Mouse (Mus musculus) urinary bladder, postnatal 14 days (tissue): Measurements from ENCODE around the gene Sh3rf1.

Source experiments
- DNase-seq: peaks from one replicate; pipeline ENCODE4 v3.0.0; 2021; ENCODE audit warnings: low spot score

Sh3rf1 gene

GRCm38 (mm10) chr8:61324363-61324914, 100.8 kb downstream of the Sh3rf1 start:
- DNase-seq, result no peak

- DNase-seq, result no peak
Observed at GRCm38 (mm10) chr8:61325014-61325715, 101.5 kb downstream of the Sh3rf1 start.

GRCm38 (mm10) chr8:61326281-61326680, 102.6 kb downstream of the Sh3rf1 start:
- DNase-seq, result no peak

- DNase-seq, result no peak
Observed at GRCm38 (mm10) chr8:61327333-61327732, 103.7 kb downstream of the Sh3rf1 start.

GRCm38 (mm10) chr8:61339629-61340028, 116.0 kb downstream of the Sh3rf1 start:
- peak; percentile 19 for DNase-seq

- DNase-seq, result no peak
Observed at GRCm38 (mm10) chr8:61340283-61340984, 116.8 kb downstream of the Sh3rf1 start.

DNA sequence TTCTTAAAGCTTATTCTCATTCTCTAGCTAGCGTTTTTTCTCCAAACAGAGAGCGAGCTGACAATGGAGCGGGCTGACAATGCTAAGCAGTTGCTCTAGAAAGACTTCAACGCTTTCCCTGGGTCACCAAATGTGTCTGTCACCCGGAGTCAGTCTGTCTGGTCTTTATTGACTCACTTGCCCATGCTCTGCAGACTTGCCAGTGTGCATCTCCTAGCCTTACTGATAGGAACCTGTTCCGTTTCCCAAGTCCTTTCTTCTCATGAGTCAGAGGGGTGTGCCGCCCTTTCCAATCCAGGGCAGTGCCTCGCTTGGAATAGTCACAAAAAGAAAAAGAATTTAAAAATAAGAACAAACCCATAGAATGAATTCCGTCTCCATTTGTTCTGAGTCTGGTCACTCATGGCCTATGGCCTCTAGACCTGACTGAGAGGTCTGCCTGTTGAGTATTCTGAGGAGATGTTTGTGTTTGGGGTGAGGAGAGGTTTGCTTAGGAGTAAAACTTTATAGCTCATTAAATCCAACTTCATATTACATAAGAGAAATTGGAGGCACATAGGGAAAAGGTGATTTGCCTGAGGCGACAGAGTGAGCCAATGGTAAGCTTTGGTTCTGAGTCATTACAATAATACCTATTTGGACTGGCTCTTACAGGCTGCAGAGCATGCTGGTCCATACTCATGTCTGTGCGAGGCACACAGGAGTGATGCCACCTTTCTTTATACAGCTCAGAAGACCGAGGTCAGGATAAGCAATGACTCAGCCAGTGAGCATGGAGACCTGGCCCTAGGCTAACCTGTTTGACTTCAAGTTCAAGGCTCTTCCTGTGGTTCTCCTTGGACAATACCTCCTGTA, 118.1 kb downstream of the Sh3rf1 start:
- peak; percentile 44 for DNase-seq

- DNase-seq, result no peak
Observed at GRCm38 (mm10) chr8:61342473-61343026, 118.9 kb downstream of the Sh3rf1 start.

DNA sequence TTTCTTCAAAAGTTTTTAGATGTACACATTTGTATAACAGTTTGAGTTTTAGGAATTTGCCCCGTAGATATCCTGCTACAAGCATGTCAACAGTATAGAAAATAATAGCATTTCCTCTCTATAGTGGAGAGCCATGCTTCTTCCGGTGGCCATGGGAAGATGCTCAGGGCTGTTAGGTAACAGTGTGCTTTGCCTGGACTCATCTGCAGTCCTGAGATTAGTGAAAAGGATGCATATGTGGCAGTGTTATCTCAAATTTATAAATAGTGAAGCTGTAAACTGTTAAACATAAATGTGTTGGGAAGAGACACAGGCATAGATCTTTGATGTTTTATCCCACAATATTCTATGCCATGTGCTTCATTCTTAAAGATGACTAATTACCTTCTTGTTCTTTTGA, 120.8 kb downstream of the Sh3rf1 start:
- DNase-seq, result no peak

GRCm38 (mm10) chr8:61346941-61347340, 123.3 kb downstream of the Sh3rf1 start:
- DNase-seq, result no peak

DNA sequence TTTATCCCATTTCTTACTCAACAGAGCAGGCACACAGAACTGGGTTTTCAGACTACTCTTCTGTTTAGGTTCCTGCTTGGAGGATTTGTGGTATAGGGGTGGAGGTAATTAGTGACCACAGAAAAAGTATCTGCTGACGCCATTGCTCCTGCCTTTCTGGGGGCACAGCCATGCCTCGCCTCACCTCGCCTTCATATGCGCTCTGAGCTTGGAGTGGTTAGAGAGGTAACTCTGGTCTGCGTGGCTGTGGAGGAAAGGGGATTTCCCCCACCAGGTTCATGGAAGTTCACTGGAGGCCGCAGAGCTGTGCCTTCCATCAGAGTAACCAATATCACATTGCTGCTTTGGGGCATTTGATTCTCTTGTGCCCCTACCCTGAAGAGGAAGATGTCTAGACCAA, 123.9 kb downstream of the Sh3rf1 start:
- DNase-seq, result no peak

- no peak for DNase-seq
Observed at GRCm38 (mm10) chr8:61348029-61348428, 124.4 kb downstream of the Sh3rf1 start.

- peak; percentile 34 for DNase-seq
Observed at GRCm38 (mm10) chr8:61348518-61348917, 124.8 kb downstream of the Sh3rf1 start.

- no peak for DNase-seq
Observed at GRCm38 (mm10) chr8:61350443-61350842, 126.8 kb downstream of the Sh3rf1 start.

DNA sequence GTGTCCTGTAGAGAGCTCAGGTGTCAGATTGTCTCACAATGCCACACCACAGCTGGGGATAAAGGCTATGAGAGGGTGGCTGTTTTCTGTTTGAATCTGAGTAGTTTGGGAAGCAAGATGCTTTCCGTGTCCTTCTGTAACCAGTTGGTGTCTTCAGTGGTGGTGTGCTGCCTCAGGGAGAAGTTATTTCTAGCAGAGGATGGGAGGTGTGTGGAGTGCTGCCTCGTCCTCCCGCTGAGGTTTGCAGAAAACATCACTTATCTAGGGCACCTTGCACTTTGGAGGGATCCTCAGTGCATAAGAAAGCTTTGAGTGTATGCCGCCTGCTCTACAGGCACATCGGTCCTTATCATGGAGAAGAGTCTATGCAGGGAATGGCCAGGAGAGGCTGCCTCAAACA, 128.0 kb downstream of the Sh3rf1 start:
- no peak for DNase-seq

- no peak for DNase-seq
Observed at GRCm38 (mm10) chr8:61355503-61355902, 131.8 kb downstream of the Sh3rf1 start.

GRCm38 (mm10) chr8:61359004-61359403, 135.3 kb downstream of the Sh3rf1 start:
- no peak for DNase-seq

- peak; percentile 35 for DNase-seq
Observed at GRCm38 (mm10) chr8:61359851-61360272, 136.2 kb downstream of the Sh3rf1 start.

DNA sequence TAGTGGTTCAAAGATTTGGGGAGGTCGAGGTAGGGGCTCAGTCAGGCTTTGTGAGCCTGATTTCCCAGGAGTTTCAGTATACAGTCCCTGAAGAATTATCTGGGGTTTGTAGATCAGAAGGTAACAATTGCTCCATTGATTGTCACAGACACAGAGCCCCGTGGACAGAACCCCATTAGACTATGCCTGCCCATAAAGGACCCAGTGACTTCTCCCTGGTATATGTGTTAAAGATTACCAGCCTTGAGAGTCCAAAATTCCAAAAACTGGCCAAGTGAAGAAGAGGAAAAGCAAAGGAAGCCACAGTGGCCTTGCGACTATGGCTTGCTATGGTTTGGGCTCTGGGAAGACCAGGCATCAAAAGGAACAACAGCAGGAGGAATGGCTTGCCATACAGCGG, 136.7 kb downstream of the Sh3rf1 start:
- DNase-seq, result no peak

GRCm38 (mm10) chr8:61361476-61361875, 137.8 kb downstream of the Sh3rf1 start:
- DNase-seq, result no peak

DNA sequence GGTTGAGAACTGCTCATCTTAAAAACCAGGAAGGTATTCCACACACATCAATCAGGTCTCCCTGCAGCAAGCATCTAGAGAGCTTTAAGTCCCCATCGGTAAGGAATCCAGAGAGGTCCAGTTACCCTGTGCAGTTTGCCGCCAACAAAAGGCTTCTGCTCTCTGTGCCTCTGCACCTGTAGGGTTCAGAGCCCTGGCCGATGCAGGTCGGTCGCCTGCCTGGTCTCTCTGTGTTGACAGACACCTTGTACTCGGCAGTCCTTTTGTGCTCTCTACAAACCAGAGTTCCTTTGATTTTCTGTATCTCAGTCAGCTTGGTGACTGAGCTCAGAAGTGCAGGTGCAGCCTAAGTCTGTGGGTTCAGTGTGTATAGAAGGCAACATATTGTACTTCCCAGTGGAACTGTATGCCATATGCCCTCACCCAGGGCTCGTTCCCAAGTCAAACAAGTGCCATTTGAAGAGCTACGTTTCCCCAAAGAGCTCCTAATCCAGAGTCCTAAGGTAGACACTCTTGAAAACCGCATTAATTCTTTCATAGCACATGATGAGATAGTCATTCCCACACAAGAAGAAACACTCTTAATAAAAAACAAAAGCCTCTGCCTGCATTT, 138.7 kb downstream of the Sh3rf1 start:
- DNase-seq, result no peak

DNA sequence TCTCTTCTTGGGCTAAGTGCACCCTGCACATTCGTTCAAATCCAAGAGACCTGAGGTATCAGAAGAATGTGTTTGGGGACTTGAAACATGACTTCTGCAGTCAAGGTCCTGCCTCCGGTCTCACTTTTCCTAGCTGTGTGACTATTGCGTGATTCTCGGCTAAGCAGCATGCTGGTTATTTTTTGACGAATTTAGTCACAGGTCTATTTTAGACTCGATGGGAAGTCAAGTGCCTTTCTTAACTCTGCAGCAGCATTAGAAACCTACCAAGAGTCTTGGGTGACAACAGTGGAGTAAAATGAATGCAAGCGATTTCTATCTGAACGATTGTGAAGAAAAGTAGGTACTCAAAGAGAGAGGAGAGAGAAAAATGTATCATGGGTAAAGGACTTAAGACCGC, 149.6 kb downstream of the Sh3rf1 start:
- no peak for DNase-seq
